Mouse (Mus musculus) CH12.LX (cell line): ENCODE results near the gene Zbed4.

ENCODE experiments used
- CHD2 ChIP-seq: IDR thresholded peaks from 2 replicates; pipeline ENCODE4 v1.6.1; 2011; ENCODE audit warnings: low read length, improper control_type of control experiment
- CTCF ChIP-seq, 2 experiments: IDR thresholded peaks in 1 of 2; conservative IDR thresholded peaks in 1 of 2; 2 replicates each; pipeline ENCODE4 v1.5.1; 2011 to 2012; ENCODE audit warnings: low read depth in 2 of 2, low read length in 2 of 2, improper control_type of control experiment in 1 of 2, inconsistent platforms in 1 of 2, mild to moderate bottlenecking in 1 of 2, moderate library complexity in 1 of 2
- ELF1 ChIP-seq: IDR thresholded peaks from 2 replicates; pipeline ENCODE4 v1.6.1; 2014; ENCODE audit warnings: low read depth, mild to moderate bottlenecking, inconsistent platforms, low read length, improper control_type of control experiment
- EP300 ChIP-seq: IDR thresholded peaks from 2 replicates; pipeline ENCODE4 v1.6.1; 2011; ENCODE audit warnings: low read length, improper control_type of control experiment
- POLR2A ChIP-seq: IDR thresholded peaks from 2 replicates; pipeline ENCODE4 v1.6.1; 2011; ENCODE audit warnings: low read depth, mild to moderate bottlenecking, improper control_type of control experiment, low read length
- RAD21 ChIP-seq: IDR thresholded peaks from 2 replicates; pipeline ENCODE4 v1.6.1; 2011; ENCODE audit warnings: low read depth, mild to moderate bottlenecking, low read length, improper control_type of control experiment, moderate library complexity

GRCm38 (mm10) chr15:88832536-88832935 is 81.1 kb downstream of the Zbed4 start:
- no peak for TF ChIP-seq POLR2A
- TF ChIP-seq CHD2 = no peak
- no peak for TF ChIP-seq EP300
- no peak for TF ChIP-seq ELF1
- TF ChIP-seq CTCF (conservative IDR thresholded peaks at IDR 0.05 in 1 of 2, IDR thresholded peaks at IDR 0.05 in 1 of 2; ENCODE audit: low read depth in 2 of 2, low read length in 2 of 2) = no peak
- no peak for TF ChIP-seq RAD21
